Mouse (Mus musculus) megakaryocyte, adult 5-6 weeks (primary cell): ENCODE data around the gene Phlpp2. TPM values are rescaled to one million over a fixed set of nuclear protein-coding genes. Genes with fewer than 3 reads are reported as not detected.

Experiments
- ATAC-seq: 2 replicates; pipeline ENCODE4 v1.8.0; 2016; ENCODE audit warnings: mild to moderate bottlenecking, inconsistent platforms; ENCODE audit not compliant: poor library complexity, severe bottlenecking
- total RNA-seq, 2 experiments: library from RNA; stranded (forward) in 1 of 2; stranded (reverse) in 1 of 2; fragments of 153-499, 151-499 nt in 1 of 2; fragments of 221-1000, 200-1000 nt in 1 of 2; gene quantifications; 2 replicates each; pipeline versions ENCODE4 v1.2.3 to v1.2.4; 2015 to 2017

Gene Phlpp2
- total RNA-seq, 2 experiments from 2014 or later: 6.2 to 8.6 TPM

GRCm38 (mm10) chr8:109959112-109959511 lies 90.8 kb downstream of the Phlpp2 start:
- ATAC-seq: no peak

- no peak for ATAC-seq
Observed at GRCm38 (mm10) chr8:109961693-109962367, 93.5 kb downstream of the Phlpp2 start, which contains the start of gene Marveld3. TSS of gene Marveld3 (minus strand) at chr8:109962203.

GRCm38 (mm10) chr8:109962896-109963295 lies 94.6 kb downstream of the Phlpp2 start:
- ATAC-seq: no peak

GRCm38 (mm10) chr8:109963421-109963820 lies 95.1 kb downstream of the Phlpp2 start:
- ATAC-seq: no peak

- ATAC-seq: no peak
Observed at GRCm38 (mm10) chr8:109964106-109964505, 95.8 kb downstream of the Phlpp2 start.

- ATAC-seq: no peak
Observed at GRCm38 (mm10) chr8:109968837-109969236, 100.5 kb downstream of the Phlpp2 start.

- peak; percentile 71 for ATAC-seq
Observed at GRCm38 (mm10) chr8:109970323-109970722, 102.0 kb downstream of the Phlpp2 start.

GRCm38 (mm10) chr8:109972901-109973300 lies 104.6 kb downstream of the Phlpp2 start:
- ATAC-seq: no peak

- ATAC-seq: no peak
Observed at GRCm38 (mm10) chr8:109979339-109979738, 111.0 kb downstream of the Phlpp2 start.

- no peak for ATAC-seq
Observed at GRCm38 (mm10) chr8:109982386-109983105, 114.2 kb downstream of the Phlpp2 start.

- ATAC-seq: no peak
Observed at GRCm38 (mm10) chr8:109983944-109984343, 115.6 kb downstream of the Phlpp2 start.

- no peak for ATAC-seq
Observed at GRCm38 (mm10) chr8:109986384-109986783, 118.0 kb downstream of the Phlpp2 start.

GRCm38 (mm10) chr8:109987776-109988175 lies 119.4 kb downstream of the Phlpp2 start:
- no peak for ATAC-seq

GRCm38 (mm10) chr8:109989151-109989550 lies 120.8 kb downstream of the Phlpp2 start:
- no peak for ATAC-seq

- no peak for ATAC-seq
Observed at GRCm38 (mm10) chr8:109990224-109990623, 121.9 kb downstream of the Phlpp2 start, which contains the start of gene Tat. TSS of gene Tat (plus strand) at chr8:109990437.

GRCm38 (mm10) chr8:109992166-109992565 lies 123.8 kb downstream of the Phlpp2 start:
- ATAC-seq: no peak

GRCm38 (mm10) chr8:109992951-109993350 lies 124.6 kb downstream of the Phlpp2 start:
- ATAC-seq: no peak

Other genes starting within 250 kb of the Phlpp2 start
- 88.7 and 95.1 TPM in 2 replicates for gene Ist1, start 175.3 kb upstream of the Phlpp2 start, total RNA-seq (2015)
- 97.5 and 108 TPM in 2 replicates for gene Ist1, start 175.3 kb upstream of the Phlpp2 start, total RNA-seq (2017)
- 4.7 and 6.0 TPM in 2 replicates for gene Zfp821, start 163.0 kb upstream of the Phlpp2 start, total RNA-seq (2015)
- 8.4 and 9.3 TPM in 2 replicates for gene Zfp821, start 163.0 kb upstream of the Phlpp2 start, total RNA-seq (2017)
- gene Atxn1l, start 130.8 kb upstream of the Phlpp2 start, total RNA-seq (2015): 14.5 and 15.0 TPM in 2 replicates
- 17.7 and 21.3 TPM in 2 replicates for gene Atxn1l, start 130.8 kb upstream of the Phlpp2 start, total RNA-seq (2017)
- gene Ap1g1, start 90.0 kb upstream of the Phlpp2 start, total RNA-seq (2015): 80.6 and 85.2 TPM in 2 replicates
- 68.4 and 80.5 TPM in 2 replicates for gene Ap1g1, start 90.0 kb upstream of the Phlpp2 start, total RNA-seq (2017)
- gene Marveld3, start 93.7 kb downstream of the Phlpp2 start, total RNA-seq (2015): not detected in 2 replicates
- gene Marveld3, start 93.7 kb downstream of the Phlpp2 start, total RNA-seq (2017): not detected in 2 replicates
- not detected in 2 replicates for gene Tat, start 121.9 kb downstream of the Phlpp2 start, total RNA-seq (2015)
- gene Tat, start 121.9 kb downstream of the Phlpp2 start, total RNA-seq (2017): not detected in 2 replicates
- gene Chst4, start 171.2 kb downstream of the Phlpp2 start, total RNA-seq (2015): not detected in 2 replicates
- gene Chst4, start 171.2 kb downstream of the Phlpp2 start, total RNA-seq (2017): not detected in 2 replicates
- gene Zfp612, start 211.2 kb downstream of the Phlpp2 start, total RNA-seq (2015): not detected in 2 replicates
- gene Zfp612, start 211.2 kb downstream of the Phlpp2 start, total RNA-seq (2017): not detected in 2 replicates
- gene Gm21964, start 232.7 kb downstream of the Phlpp2 start, total RNA-seq (2015): not detected in 2 replicates
- gene Gm21964, start 232.7 kb downstream of the Phlpp2 start, total RNA-seq (2017): not detected in 2 replicates
- gene Gm17720, start 234.2 kb downstream of the Phlpp2 start, total RNA-seq (2015): not detected in 2 replicates
- gene Gm17720, start 234.2 kb downstream of the Phlpp2 start, total RNA-seq (2017): not detected in 2 replicates